Mouse (Mus musculus): ENCODE data around the gene Lrp11. TPM values are rescaled to one million over a fixed set of nuclear protein-coding genes. Genes with fewer than 3 reads are reported as not detected.

Gene Lrp11
- total and polyA plus RNA-seq, 2 experiments from 2014 or later: 51.7 to 139 TPM

DNA sequence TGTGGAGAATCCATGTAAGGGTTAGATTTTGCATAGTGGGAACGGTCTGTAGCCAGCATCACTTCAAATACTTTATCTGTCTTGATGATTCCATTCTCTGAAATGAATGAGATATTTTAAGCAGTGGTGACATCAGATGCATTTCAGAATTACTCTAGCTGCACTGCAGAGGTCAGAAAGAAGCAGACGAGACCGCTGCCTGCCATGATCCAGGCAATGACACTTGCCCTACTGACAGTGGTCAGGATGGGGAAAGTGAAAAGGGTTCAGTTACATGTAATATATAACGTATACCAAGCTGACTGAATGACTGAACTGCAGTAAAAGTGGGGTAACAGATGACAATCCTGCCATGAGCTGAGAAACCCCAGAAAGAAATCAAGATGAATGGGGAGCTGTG is 59.5 kb downstream of the Lrp11 start:
- H3K36me3 ChIP-seq (ENCODE audit: insufficient read depth, low read length): peaks cover 24% of the 10 kb centered on the region; the same call in 1 of the 2 replicates
- H3K4me1 ChIP-seq (ENCODE audit: insufficient read depth, low read length): no peaks in the 10 kb centered on the region
- H3K27ac ChIP-seq (ENCODE audit: low read depth, low read length): no peak overlapping the region
- H3K27me3 ChIP-seq (ENCODE audit: insufficient read depth, low read length): no peaks in the 10 kb centered on the region
- DNase-seq (ENCODE audit: low spot score) (no peak), ATAC-seq (ENCODE audit: low FRiP score) (no peak)
- TF ChIP-seq CTCF (IDR thresholded peaks at IDR 0.05): no peak
- no peak overlapping the region for H3K9ac ChIP-seq (replicated peaks; ENCODE audit: low read length, poor library complexity, severe bottlenecking)
- no peak overlapping the region for H3K4me3 ChIP-seq (ENCODE audit: low read depth, low read length)
- no peaks in the 10 kb centered on the region for H3K9me3 ChIP-seq (ENCODE audit: low read length)
- no peak overlapping the region for H3K4me2 ChIP-seq (ENCODE audit: low read depth, low read length, poor library complexity, severe bottlenecking)
- 83% methylated on average over 4 of the region's 4 CpGs for WGBS

DNA sequence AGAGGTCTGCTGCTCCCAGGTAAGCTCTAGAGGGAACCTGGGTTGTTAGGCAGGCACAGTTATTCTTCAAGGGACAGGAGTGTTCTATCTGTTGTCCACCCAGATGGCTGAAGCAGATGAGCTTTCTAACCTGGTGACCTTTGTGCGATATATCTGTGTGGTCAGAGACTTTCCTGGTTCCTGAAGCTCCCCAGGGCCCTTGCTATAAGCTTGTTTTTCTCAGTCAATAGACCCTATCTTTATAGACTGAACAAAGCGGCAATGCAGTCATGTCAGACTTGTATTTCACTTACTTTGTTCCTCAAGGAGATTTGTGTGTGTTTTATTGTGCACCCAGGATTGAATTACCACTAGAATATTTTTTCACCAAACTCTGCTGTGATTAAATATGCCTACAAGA is 61.5 kb downstream of the Lrp11 start:
- Histone ChIP-seq H3K27me3 (ENCODE audit: insufficient read depth, low read length) (no peaks in the 10 kb centered on the region), H3K4me1 (ENCODE audit: insufficient read depth, low read length) (no peaks in the 10 kb centered on the region), H3K9ac (replicated peaks; ENCODE audit: low read length, poor library complexity, severe bottlenecking) (no peak overlapping the region), H3K36me3 (ENCODE audit: insufficient read depth, low read length) (peaks cover 17% of the 10 kb centered on the region; the same call in 1 of the 2 replicates), H3K27ac (ENCODE audit: low read depth, low read length) (no peak overlapping the region), H3K4me3 (ENCODE audit: low read depth, low read length) (no peak overlapping the region), H3K4me2 (ENCODE audit: low read depth, low read length, poor library complexity, severe bottlenecking) (no peak overlapping the region), H3K9me3 (ENCODE audit: low read length) (no peaks in the 10 kb centered on the region)
- 97% methylated on average over 2 of the region's 2 CpGs for WGBS
- no peak for DNase-seq (ENCODE audit: low spot score)
- TF ChIP-seq CTCF (IDR thresholded peaks at IDR 0.05): no peak
- ATAC-seq (ENCODE audit: low FRiP score): no peak

GRCm38 (mm10) chr10:7662471-7663141 is 73.0 kb downstream of the Lrp11 start:
- H3K4me3 ChIP-seq (ENCODE audit: low read depth, low read length): peak overlapping the region; percentile 94
- peak overlapping the region; percentile 93 for H3K9ac ChIP-seq (replicated peaks; ENCODE audit: low read length, poor library complexity, severe bottlenecking)
- H3K27me3 ChIP-seq (ENCODE audit: insufficient read depth, low read length): no peaks in the 10 kb centered on the region
- no peaks in the 10 kb centered on the region for H3K36me3 ChIP-seq (ENCODE audit: insufficient read depth, low read length)
- peak; percentile 85 for ATAC-seq (ENCODE audit: low FRiP score)
- DNase-seq (ENCODE audit: low spot score): peak; percentile 64
- H3K27ac ChIP-seq (ENCODE audit: low read depth, low read length): peak overlapping the region; percentile 96
- TF ChIP-seq CTCF (IDR thresholded peaks at IDR 0.05): no peak
- no peaks in the 10 kb centered on the region for H3K9me3 ChIP-seq (ENCODE audit: low read length)
- under 1% methylated on average over 44 of the region's 44 CpGs for WGBS
- H3K4me2 ChIP-seq (ENCODE audit: low read depth, low read length, poor library complexity, severe bottlenecking): peak overlapping the region; percentile 87
- H3K4me1 ChIP-seq (ENCODE audit: insufficient read depth, low read length): no peaks in the 10 kb centered on the region

DNA sequence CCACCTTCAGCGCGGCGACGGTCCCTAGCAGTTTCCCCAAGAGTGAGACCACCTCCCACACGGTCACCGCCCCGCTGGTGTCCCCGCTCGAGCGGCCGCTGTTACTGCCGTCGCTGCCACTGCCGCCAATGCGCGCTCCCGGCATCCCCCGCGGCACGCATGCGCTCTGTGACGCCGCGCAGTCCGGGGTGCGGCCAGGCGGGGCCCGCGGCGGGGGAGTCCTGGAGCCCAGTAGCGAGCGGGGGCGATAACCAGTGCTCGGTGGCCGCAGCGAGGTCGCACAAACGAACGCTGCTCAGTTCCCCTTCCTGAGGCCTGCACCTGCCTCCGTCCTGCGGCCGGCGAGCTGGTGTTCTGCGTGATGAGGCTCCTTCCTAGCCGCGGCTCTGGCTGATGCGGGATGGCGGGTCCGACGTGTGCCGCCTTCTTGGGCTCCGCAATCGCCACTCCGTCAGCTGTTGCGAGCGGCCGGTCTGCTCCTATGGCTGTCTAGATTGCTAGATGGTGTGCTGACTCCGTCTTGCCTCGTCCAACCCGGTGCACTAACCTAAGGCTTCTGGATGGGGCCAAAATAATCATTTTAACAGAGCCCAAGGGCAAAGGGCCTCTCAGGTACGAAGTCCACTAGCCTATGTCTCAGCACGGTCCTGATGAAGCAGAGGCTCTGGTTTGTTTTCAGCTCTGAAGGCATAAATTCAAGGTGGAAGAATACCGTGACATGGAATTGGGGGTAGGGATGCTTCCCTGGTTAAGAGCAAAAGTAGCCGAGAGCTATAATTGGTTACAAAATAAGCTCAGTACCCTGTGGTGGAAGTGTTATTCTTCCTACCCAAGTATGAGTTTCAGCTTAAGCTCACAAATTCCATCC is 73.8 kb downstream of the Lrp11 start:
- Histone ChIP-seq H3K27me3 (ENCODE audit: insufficient read depth, low read length) (no peaks in the 10 kb centered on the region), H3K36me3 (ENCODE audit: insufficient read depth, low read length) (no peaks in the 10 kb centered on the region), H3K9ac (replicated peaks; ENCODE audit: low read length, poor library complexity, severe bottlenecking) (peak overlapping the region; percentile 93), H3K4me1 (ENCODE audit: insufficient read depth, low read length) (peaks cover 6% of the 10 kb centered on the region; the same call in 1 of the 2 replicates), H3K9me3 (ENCODE audit: low read length) (no peaks in the 10 kb centered on the region), H3K4me2 (ENCODE audit: low read depth, low read length, poor library complexity, severe bottlenecking) (peak overlapping the region; percentile 87), H3K4me3 (ENCODE audit: low read depth, low read length) (peak overlapping the region; percentile 94), H3K27ac (ENCODE audit: low read depth, low read length) (peak overlapping the region; percentile 96)
- peak; percentile 94 for ATAC-seq (ENCODE audit: low FRiP score)
- DNase-seq (ENCODE audit: low spot score): peak; percentile 91
- WGBS: 1% methylated on average over 64 of the region's 64 CpGs
- TF ChIP-seq CTCF (IDR thresholded peaks at IDR 0.05): no peak

DNA sequence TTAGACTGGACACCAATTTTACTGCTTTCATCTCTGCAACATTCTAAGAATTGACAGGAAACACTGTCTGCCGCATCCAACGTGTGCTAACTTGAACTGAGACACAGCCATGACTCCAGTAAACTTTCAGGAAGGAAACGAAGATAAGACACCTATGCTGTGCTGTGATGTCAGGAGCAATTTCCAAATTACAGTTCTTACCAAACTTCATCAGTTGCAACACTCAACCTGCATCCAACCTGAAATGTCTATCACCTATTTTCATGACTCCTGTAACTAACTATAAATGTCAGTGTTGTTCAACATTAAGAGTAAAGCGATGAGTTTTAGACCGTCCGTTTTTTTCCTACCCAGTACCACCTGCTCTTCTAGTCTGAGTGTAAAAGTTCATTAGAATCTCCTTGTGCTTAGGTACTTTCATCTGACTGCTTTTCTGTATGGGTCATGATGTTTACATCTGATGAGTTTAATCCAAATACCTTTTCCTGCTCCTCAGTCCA is 74.5 kb downstream of the Lrp11 start:
- peak overlapping the region; percentile 96 for H3K27ac ChIP-seq (ENCODE audit: low read depth, low read length)
- 70% methylated on average over 6 of the region's 6 CpGs for WGBS
- no peak for ATAC-seq (ENCODE audit: low FRiP score)

More for the DNA sequence above, 74.5 kb downstream of the Lrp11 start:
- no peak for DNase-seq (ENCODE audit: low spot score)
- H3K4me2 ChIP-seq (ENCODE audit: low read depth, low read length, poor library complexity, severe bottlenecking): peak overlapping the region; percentile 87
- H3K27me3 ChIP-seq (ENCODE audit: insufficient read depth, low read length): no peaks in the 10 kb centered on the region
- H3K36me3 ChIP-seq (ENCODE audit: insufficient read depth, low read length): no peaks in the 10 kb centered on the region
- H3K4me3 ChIP-seq (ENCODE audit: low read depth, low read length): peak overlapping the region; percentile 94
- TF ChIP-seq CTCF (IDR thresholded peaks at IDR 0.05): no peak
- peak overlapping the region; percentile 93 for H3K9ac ChIP-seq (replicated peaks; ENCODE audit: low read length, poor library complexity, severe bottlenecking)
- peaks cover 6% of the 10 kb centered on the region; the same call in 1 of the 2 replicates for H3K4me1 ChIP-seq (ENCODE audit: insufficient read depth, low read length)
- no peaks in the 10 kb centered on the region for H3K9me3 ChIP-seq (ENCODE audit: low read length)
